Mouse (Mus musculus): ENCODE measurements around the gene Olfr668.

DNA sequence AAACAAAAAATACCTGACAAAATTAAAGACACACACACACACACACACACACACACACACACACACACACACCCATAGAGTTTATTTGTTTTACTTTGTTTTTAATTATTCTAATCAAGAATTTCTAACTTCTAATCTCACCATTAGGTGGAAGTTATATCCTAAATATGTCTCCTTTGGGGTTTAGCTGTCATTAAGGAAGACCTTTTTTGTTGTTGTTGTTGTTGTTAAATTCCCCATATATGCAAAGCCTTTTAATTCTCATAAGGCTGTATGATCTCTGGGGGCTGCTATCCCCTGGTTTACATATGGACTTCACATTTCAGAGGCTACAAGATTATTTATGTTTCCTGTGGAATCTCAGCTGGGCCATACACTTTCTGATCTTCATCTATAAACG is 6.1 kb upstream of the Olfr668 start, which contains the start of gene Olfr669:
- TF ChIP-seq CTCF (IDR thresholded peaks at IDR 0.05) (no peak), EP300 (IDR thresholded peaks at IDR 0.05) (no peak)

All from lung, postnatal 0 days (tissue).